Mouse (Mus musculus) liver, adult 2 months (tissue): ENCODE measurements around the gene Hmga2.

Experiments
- CTCF ChIP-seq: fragments of 200-500 bp; IDR thresholded peaks from 2 replicates; pipeline ENCODE4 v1.5.1; 2011; ENCODE audit warnings: low read depth, low read length, control low read depth
- POLR2A ChIP-seq: fragments of 200-500 bp; IDR thresholded peaks from 2 replicates; pipeline ENCODE4 v1.6.1; 2011; ENCODE audit warnings: low read length, control low read depth; ENCODE audit not compliant: insufficient read depth; ENCODE audit errors: extremely low read depth

- TF ChIP-seq CTCF, result no peak
- no peak for TF ChIP-seq POLR2A
These were observed 89.2 kb downstream of the Hmga2 start for GRCm38 (mm10) chr10:120387105-120387504.
